Comparison of ENCODE assay signal across 8 mouse cellular contexts in genomic region chr2:65668437-65669135, GRCm38 (mm10). TPM values are rescaled to one million over a fixed set of nuclear protein-coding genes. Genes with fewer than 3 reads are reported as not detected.
DNase-seq lines count a peak whose midpoint lies in the region; ATAC-seq lines count a peak whose summit lies in the region.

No protein-coding gene starts in this region.

- H3K27ac ChIP-seq in forebrain, embryonic 14.5 days (ENCODE audit: low read depth, low read length): peak overlapping the region; percentile 52; the same call in 1 of the 2 replicates
- H3K27ac ChIP-seq in liver, embryonic 16.5 days (ENCODE audit: low read length): no peak overlapping the region
- peak overlapping the region; percentile 71; the same call in 1 of the 2 replicates for H3K27ac ChIP-seq in neural tube, embryonic 14.5 days (ENCODE audit: low read depth, low read length)

- peak overlapping the region; percentile 32 for H3K4me3 ChIP-seq in forebrain, embryonic 14.5 days (ENCODE audit: low read depth, low read length)
- H3K4me3 ChIP-seq in liver, embryonic 16.5 days (ENCODE audit: low read depth, low read length): no peak overlapping the region
- peak overlapping the region; percentile 41 for H3K4me3 ChIP-seq in neural tube, embryonic 14.5 days (ENCODE audit: low read depth, low read length)

- H3K9ac ChIP-seq in forebrain, embryonic 14.5 days (ENCODE audit: low read length): peak overlapping the region; percentile 53
- H3K9ac ChIP-seq in liver, embryonic 16.5 days (ENCODE audit: low read depth, low read length): no peak overlapping the region
- H3K9ac ChIP-seq in neural tube, embryonic 14.5 days (replicated peaks; ENCODE audit: low read depth, low read length): peak overlapping the region; percentile 56

- H3K27me3 ChIP-seq in forebrain, embryonic 14.5 days (replicated peaks; ENCODE audit: control insufficient read depth, insufficient read depth, low read length): no peaks in the 10 kb centered on the region
- H3K27me3 ChIP-seq in liver, embryonic 16.5 days (ENCODE audit: control insufficient read depth, insufficient read depth, low read depth, low read length): no peaks in the 10 kb centered on the region
- H3K27me3 ChIP-seq in neural tube, embryonic 14.5 days (ENCODE audit: control insufficient read depth, insufficient read depth, low read length): no peaks in the 10 kb centered on the region

- H3K9me3 ChIP-seq in forebrain, embryonic 14.5 days (replicated peaks; ENCODE audit: control insufficient read depth, low read length): no peaks in the 10 kb centered on the region
- H3K9me3 ChIP-seq in liver, embryonic 16.5 days (replicated peaks; ENCODE audit: control insufficient read depth, low read length): no peaks in the 10 kb centered on the region
- no peaks in the 10 kb centered on the region for H3K9me3 ChIP-seq in neural tube, embryonic 14.5 days (ENCODE audit: control insufficient read depth, low read length)

- H3K4me1 ChIP-seq in forebrain, embryonic 14.5 days (ENCODE audit: control insufficient read depth, insufficient read depth, low read length): peaks cover 4% of the 10 kb centered on the region; the same call in 1 of the 2 replicates
- no peaks in the 10 kb centered on the region for H3K4me1 ChIP-seq in liver, embryonic 16.5 days (ENCODE audit: control insufficient read depth, low read depth, low read length)
- peaks cover 7% of the 10 kb centered on the region for H3K4me1 ChIP-seq in neural tube, embryonic 14.5 days (ENCODE audit: control insufficient read depth, insufficient read depth, low read length)

- ATAC-seq in forebrain, embryonic 14.5 days: peak; percentile 99
- no peak for ATAC-seq in liver, embryonic 16.5 days (ENCODE audit: low read depth)
- ATAC-seq in neural tube, embryonic 14.5 days (ENCODE audit: low read depth): peak; percentile 97

- 17% methylated on average over 12 of the region's 12 CpGs for WGBS in forebrain, embryonic 14.5 days
- 22% methylated on average over 12 of the region's 12 CpGs for WGBS in large intestine, adult 2 months
- WGBS in liver, embryonic 16.5 days (ENCODE audit: insufficient replicate concordance): 16% methylated on average over 12 of the region's 12 CpGs
- 10% methylated on average over 12 of the region's 12 CpGs for WGBS in neural tube, embryonic 14.5 days

- intact Hi-C loops in heart, postnatal 25 days (cut with DNase I): loop anchor here (5.0 kb wide), 2 partner anchors 256 to 276 kb away; no protein-coding TSS in a partner anchor

- no peaks in the 10 kb centered on the region for H3K36me3 ChIP-seq in forebrain, embryonic 14.5 days (ENCODE audit: control insufficient read depth, insufficient read depth, low read length)
- no peaks in the 10 kb centered on the region for H3K36me3 ChIP-seq in liver, embryonic 16.5 days (ENCODE audit: control insufficient read depth, insufficient read depth)
- H3K36me3 ChIP-seq in neural tube, embryonic 14.5 days (ENCODE audit: control insufficient read depth, insufficient read depth, low read length): no peaks in the 10 kb centered on the region

- DNase-seq in ES-CJ7 (ENCODE audit: low read depth, low spot score): peak; percentile 95
- DNase-seq in c-Kit-positive CD71-positive TER-119-negative erythroid progenitor cells, embryonic 14.5 days (ENCODE audit: low read depth): peak; percentile 8
- DNase-seq in forebrain, embryonic 14.5 days (ENCODE audit: low spot score): peak; percentile 98
- peak; percentile 45 for DNase-seq in heart, postnatal 25 days (ENCODE audit: low spot score)
- DNase-seq in large intestine, adult 2 months (ENCODE audit: low read depth, low spot score): peak; percentile 1
- DNase-seq in thymus, postnatal 36 days: peak; percentile 5 to 17

- peak overlapping the region; percentile 54 for H3K4me2 ChIP-seq in forebrain, embryonic 14.5 days (ENCODE audit: low read length)
- H3K4me2 ChIP-seq in liver, embryonic 16.5 days (ENCODE audit: low read depth, low read length): peak overlapping the region; percentile 43
- H3K4me2 ChIP-seq in neural tube, embryonic 14.5 days (ENCODE audit: low read depth, low read length): peak overlapping the region; percentile 55

RNA-seq across cellular contexts. Expression of gene Scn2a, which starts 48.0 kb away (rescaled TPM):
- 20.6 and 28.6 TPM in 2 replicates for polyA plus RNA-seq in forebrain, embryonic 14.5 days (2014; fragmentation: Nextera tagmentation; extraction: Ambion mirVana)
- total RNA-seq in heart, postnatal 25 days (2021): under 1 TPM; 0.42 to 0.67 TPM
- 0.11 and 0.12 TPM in 2 replicates for polyA plus RNA-seq in large intestine, adult 2 months (2012; rRNA removed)
- 0.06 and 0.11 TPM in 2 replicates for polyA plus RNA-seq in liver, embryonic 16.5 days (2015; fragmentation: Nextera tagmentation; extraction: Ambion mirVana)
- polyA plus RNA-seq in neural tube, embryonic 14.5 days (2014; fragmentation: Nextera tagmentation; extraction: Ambion mirVana): 67.8 and 76.8 TPM in 2 replicates

Comparison
In these comparisons a context has a peak if more than half of its experiments do, and no peak if none do; other contexts are left out.
1. DNase-seq: peak in every context shown above with its lines; median percentile 98 in forebrain, embryonic 14.5 days; 95 in ES-CJ7; 45 in heart, postnatal 25 days; 11 in thymus, postnatal 36 days; 8 in c-Kit-positive CD71-positive TER-119-negative erythroid progenitor cells, embryonic 14.5 days; 1 in large intestine, adult 2 months.
2. RNA of gene Scn2a, which starts 48.0 kb away (polyA plus RNA-seq): 67.8 to 76.8 TPM in neural tube, embryonic 14.5 days and 20.6 to 28.6 TPM in forebrain, embryonic 14.5 days; 0.11 to 0.12 TPM in large intestine, adult 2 months and 0.06 to 0.11 TPM in liver, embryonic 16.5 days; every median in the first group is over 10 times any median in the second.
3. Peak in every context shown above with its lines, with median percentiles within 50 percentile points of each other: H3K4me2 ChIP-seq.